Mouse (Mus musculus): Measurements from ENCODE around the gene Ddx10.

GRCm38 (mm10) chr9:53265589-53265988, 17.7 kb upstream of the Ddx10 start:
- TF ChIP-seq POLR2A (IDR thresholded peaks at IDR 0.05; ENCODE audit: borderline replicate concordance, low read depth, low read length) (no peak), CTCF (IDR thresholded peaks at IDR 0.05; ENCODE audit: low read depth, low read length) (no peak)
